Mouse (Mus musculus) layer of hippocampus, postnatal 25 days (tissue): Measurements from ENCODE around the gene Pik3r5. TPM values are rescaled to one million over a fixed set of nuclear protein-coding genes. Genes with fewer than 3 reads are reported as not detected.

Source experiments
- DNase-seq, 2 experiments: peaks; one replicate each; pipeline ENCODE4 v3.0.0; 2022; ENCODE audit warnings: mixed read lengths in 2 of 2, low spot score in 1 of 2; ENCODE audit errors: extremely low spot score in 1 of 2
- total RNA-seq, 2 experiments: library from RNA; stranded (reverse); gene quantifications; 2 replicates each; pipeline ENCODE4 v1.2.3; 2021

Gene Pik3r5
- total RNA-seq, 2 experiments from 2014 or later, result 1.7 to 2.1 TPM

DNA sequence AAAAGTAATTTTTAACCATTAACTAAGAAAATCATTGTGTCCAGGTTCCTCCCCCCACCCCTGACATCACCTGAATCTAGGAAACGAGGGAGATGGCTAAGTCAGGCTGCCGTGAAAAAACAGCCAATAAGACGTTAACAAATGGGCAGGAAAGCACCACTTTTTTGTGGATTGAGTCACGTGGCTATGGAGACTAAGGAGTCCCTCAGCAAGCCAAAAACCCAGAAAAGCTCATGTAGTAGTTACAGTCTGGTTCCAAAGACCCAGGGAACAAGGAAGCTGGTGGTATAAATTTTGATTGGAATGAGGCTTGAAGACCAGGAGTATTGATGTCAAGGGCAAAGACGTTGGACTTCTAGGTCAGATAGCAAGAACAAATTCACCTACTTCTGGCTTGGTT lies 76.7 kb downstream of the Pik3r5 start:
- DNase-seq, result no peak

DNA sequence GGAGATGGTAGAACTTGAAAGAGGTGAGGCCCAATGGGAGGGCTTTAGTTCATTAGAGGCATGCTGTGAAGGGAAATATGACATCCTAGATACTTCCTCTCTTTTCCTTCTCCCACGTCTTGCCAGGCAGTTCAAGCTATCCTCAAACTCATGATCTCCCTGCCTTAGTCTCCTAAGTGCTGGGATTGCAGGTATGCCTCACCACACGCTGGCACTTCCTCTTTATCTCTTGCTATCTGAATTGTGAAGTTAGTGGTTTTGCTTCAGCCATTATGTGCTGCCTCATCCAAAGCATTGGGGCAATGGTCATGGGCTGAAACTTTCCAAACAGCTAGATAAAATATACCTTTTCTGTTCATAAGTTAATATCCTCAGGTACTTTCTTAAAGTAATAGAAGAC lies 77.3 kb downstream of the Pik3r5 start:
- no peak for DNase-seq

GRCm38 (mm10) chr11:68513969-68514368 lies 82.0 kb downstream of the Pik3r5 start:
- no peak for DNase-seq

DNA sequence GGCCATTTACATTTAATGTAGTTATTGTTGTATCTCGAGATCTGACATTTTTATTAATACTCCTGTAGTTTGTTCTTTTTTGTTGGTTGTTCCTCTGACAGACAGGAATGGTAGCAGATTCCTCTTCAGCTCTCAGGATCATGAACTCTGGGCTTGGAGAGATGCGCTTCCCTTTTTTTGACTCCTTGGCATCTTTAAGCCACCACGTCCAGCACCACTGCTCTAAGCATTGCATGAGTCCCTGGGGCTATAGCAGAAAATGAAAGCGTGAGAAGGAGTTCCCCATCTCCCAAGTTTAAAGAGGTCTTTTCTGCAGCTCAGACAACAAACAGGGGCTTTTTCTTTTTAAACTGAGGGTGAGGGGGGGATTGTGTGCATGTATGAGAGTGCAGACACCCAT lies 87.4 kb downstream of the Pik3r5 start:
- DNase-seq, result no peak

DNA sequence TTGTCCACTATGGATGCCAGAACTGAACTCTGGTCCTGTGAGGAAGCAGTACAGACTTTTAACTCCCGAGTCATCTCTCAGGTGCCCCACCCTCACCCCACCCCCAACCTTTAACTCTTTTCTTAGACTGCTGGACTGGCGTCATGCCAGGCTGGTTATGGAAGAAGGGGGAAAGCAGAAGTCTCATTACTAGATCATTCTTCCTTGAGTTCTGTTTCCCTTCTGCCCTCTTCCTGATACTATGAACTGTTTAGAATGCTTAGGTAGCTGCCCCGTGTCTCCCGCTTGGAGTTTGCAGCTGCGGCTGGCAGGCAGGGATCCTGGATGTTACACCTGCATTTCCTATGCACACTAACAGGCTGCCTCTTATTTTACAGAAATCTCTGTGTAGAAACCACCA lies 87.9 kb downstream of the Pik3r5 start:
- no peak for DNase-seq

- no peak for DNase-seq
Observed at GRCm38 (mm10) chr11:68520439-68520838, 88.5 kb downstream of the Pik3r5 start.

GRCm38 (mm10) chr11:68521352-68521751 lies 89.4 kb downstream of the Pik3r5 start:
- DNase-seq, result no peak

GRCm38 (mm10) chr11:68526441-68526840 lies 94.5 kb downstream of the Pik3r5 start:
- DNase-seq, result no peak

DNA sequence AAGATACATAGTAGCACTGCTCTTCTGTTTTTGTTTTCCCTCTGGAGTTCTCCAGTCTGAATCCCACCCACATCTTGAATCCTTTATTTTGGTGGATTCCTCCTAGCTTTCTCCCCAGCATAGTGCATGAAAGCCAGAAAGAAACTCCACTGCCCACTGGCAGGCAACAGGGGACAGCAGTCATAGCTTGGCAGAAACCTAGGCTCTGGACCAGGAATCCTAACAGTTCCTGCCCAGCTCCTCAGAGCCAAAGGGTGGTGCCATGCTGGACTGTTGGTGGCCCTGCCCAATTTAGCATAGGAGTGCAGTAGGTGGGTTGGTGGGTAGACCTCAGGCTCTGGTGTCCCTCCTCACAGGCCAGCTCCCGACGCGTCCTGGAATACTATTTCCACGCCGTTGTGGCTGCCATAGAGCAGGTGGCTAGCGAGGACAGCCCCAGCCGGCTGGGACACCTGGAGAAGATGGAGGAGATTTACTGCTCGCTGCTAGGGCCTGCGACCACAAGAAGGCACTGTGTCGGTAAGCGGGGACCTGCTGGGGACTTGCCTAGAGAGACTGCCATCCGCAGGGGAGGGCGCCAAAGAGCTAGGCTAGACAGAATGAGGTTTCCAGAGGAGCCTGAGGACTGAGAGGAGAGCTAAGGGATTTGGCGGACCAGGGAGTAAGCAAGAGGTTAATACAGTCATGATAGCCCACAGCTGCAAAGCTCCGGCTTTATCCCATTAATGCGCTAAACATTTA lies 99.3 kb downstream of the Pik3r5 start:
- DNase-seq, result peak in 1 of 2 experiments; percentile 55

DNA sequence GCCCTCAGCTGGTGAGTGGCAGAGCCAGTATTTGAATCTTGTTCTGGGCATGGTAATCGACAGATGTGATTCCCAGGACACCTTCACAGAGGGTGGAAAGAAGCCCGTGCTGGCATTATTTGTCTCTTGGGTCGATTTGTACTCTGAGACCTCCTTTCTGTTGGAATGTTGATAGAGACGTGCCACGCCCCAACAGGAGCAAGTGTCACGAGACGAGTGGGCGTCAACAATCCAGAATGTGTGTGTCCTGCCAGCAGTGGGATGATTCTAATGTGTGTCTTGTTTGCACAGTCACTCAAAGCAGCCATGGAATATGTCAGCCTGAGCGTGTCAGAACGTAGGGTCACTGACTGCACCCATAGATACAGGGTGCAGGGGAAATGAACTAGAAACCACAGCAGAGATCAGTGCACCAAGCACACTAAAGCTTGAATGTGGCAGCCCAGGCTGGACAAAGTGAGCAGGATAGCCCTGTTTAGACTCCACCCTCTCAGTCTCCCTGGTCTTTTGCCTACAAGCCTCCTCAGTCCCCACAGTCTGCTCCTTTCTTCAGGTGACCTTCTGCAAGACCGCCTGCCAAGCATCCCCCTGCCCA lies 100.1 kb downstream of the Pik3r5 start:
- DNase-seq, result no peak

GRCm38 (mm10) chr11:68532773-68533172 lies 100.9 kb downstream of the Pik3r5 start:
- no peak for DNase-seq

DNA sequence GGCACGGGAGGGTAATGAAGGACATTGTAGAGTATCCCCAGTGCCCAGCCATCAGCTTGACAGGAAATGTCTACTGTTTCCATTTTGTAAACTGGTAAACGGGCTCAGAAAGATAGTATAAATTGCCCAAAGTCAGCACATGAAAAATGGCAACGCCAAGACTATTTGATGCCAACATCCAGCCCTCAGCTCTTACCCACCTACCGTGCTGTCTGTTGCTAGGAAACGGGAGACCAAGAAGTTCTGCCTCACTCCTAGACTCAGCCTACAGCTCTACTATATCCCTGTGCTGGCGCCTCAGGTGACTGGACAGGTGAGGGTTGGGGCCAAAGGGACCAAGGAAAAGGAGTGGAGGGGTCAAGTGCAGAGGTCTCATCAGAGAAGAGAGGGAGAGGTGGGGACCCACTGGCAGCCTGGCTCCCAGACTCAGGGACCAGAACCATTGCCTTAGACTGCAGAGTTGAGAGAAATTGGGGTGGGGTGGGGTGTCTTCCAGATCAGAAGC lies 102.1 kb downstream of the Pik3r5 start:
- no peak for DNase-seq

DNA sequence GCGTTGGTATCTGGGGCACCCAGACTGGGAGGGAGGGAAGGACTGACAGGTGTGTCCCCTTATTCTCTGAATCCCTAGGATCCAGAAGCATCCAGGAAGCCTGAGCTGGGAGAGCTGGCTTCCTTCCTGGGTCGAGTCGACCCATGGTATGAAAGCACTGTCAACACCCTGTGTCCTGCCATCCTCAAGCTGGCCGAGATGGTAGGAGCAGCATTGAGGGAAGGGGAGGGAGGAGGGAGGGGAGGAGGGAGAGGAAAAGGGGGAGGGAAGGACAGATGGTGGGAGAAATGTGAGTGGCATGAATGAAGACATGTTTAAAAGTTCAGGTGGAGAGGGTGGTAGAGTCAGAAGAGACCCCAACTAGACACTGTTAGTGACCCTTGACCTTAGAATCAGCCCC lies 104.1 kb downstream of the Pik3r5 start:
- DNase-seq, result no peak

DNA sequence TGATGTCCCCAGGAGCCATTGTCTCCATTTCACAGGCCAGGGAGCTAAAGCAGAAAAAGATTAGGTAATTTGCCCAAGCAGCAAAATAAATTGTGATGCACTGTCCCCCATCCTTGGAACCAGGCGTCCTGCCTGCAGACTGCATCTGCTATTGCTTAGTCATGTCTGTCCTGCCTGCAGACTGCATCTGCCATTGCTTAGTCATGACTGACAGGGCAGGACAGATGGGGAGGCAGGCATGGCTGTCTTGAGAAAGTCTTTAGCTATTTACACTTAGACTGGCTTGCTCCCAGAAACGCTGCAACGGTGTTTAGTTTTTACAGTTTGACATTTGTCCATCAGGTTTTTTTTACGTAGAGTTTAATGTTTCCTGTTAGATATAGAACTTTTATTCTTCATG lies 104.5 kb downstream of the Pik3r5 start:
- no peak for DNase-seq

DNA sequence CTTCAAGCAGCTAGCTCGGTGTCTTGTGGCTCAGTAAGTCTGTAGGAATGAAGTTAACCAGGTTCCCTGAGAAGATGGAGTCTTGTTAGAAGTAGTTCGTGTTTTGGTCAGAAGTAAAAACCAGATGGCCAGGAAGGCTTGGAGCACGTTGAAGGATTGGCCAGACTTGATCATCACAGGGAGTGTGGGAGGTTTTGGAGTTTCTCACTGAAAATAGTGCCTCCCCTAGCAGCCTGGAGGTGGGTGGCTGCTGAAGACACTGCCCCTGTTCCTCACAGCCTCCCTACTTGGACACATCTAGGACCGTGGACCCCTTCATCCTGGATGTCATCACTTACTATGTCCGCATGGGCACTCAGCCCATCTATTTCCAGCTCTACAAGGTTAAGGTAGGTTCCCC lies 107.7 kb downstream of the Pik3r5 start:
- no peak for DNase-seq

- no peak for DNase-seq
Observed at GRCm38 (mm10) chr11:68544554-68544953, 112.6 kb downstream of the Pik3r5 start.

GRCm38 (mm10) chr11:68545172-68545571 lies 113.3 kb downstream of the Pik3r5 start:
- no peak for DNase-seq

DNA sequence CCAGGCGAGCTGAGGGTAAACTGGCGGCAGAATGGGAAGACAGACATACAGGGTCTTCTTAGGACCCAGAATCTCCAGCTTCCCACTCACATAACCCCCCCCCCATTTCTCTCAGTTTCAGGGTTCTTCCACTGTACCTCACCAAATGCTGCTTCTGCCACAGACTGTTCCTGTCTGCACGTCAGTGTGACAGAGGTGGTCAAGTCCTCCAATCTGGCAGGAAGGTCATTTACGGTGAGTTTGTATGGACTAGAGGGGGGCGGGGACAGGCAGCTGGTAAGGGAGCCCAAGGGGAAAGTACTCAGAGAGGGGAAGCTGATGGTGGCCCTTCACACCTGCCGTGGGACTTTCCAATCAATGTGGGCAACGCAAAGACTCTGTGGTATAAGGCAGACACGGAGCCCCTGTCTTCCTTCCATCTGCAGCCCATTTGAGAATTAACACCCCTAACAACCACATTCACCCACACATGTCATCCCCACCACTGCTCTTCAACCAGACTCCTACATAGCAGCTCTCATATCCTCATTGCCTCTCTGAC lies 113.8 kb downstream of the Pik3r5 start:
- DNase-seq, result no peak
